Mouse (Mus musculus): ENCODE data around the gene Birc6. TPM values are rescaled to one million over a fixed set of nuclear protein-coding genes. Genes with fewer than 3 reads are reported as not detected.

Birc6 gene
- polyA plus RNA-seq, 1 experiment = 25.5 TPM

GRCm38 (mm10) chr17:74500204-74500603 is 27.9 kb upstream of the Birc6 start:
- H3K4me3 ChIP-seq (ENCODE audit: insufficient read depth, poor library complexity, severe bottlenecking) = no peak overlapping the region
- H3K79me2 ChIP-seq (ENCODE audit: control insufficient read depth, insufficient read depth) = no peaks in the 10 kb centered on the region
- H3K27me3 ChIP-seq (ENCODE audit: control insufficient read depth, insufficient read depth, insufficient read length) = no peaks in the 10 kb centered on the region
- H3ac ChIP-seq (ENCODE audit: control insufficient read depth, insufficient read length, low read depth) = no peak overlapping the region
- no peaks in the 10 kb centered on the region for H3K79me3 ChIP-seq (ENCODE audit: low read depth)
- H3K36me3 ChIP-seq (ENCODE audit: control insufficient read depth, insufficient read depth) = peaks cover 30% of the 10 kb centered on the region
- TF ChIP-seq MYOD1 (IDR thresholded peaks at IDR 0.05; ENCODE audit: control insufficient read depth, insufficient read length, low read depth) (no peak), CEBPB (IDR thresholded peaks at IDR 0.05; ENCODE audit: low read depth) (no peak), MYOG (IDR thresholded peaks at IDR 0.05; ENCODE audit: control insufficient read depth, extremely low read depth, insufficient read length) (no peak), FOSL1 (IDR thresholded peaks at IDR 0.05; ENCODE audit: insufficient read depth, low read length, poor library complexity, severe bottlenecking) (no peak), USF1 (IDR thresholded peaks at IDR 0.05; ENCODE audit: low read depth) (no peak), CTCF (IDR thresholded peaks at IDR 0.05; ENCODE audit: control insufficient read depth, insufficient read depth, insufficient read length) (no peak), MAX (IDR thresholded peaks at IDR 0.05) (no peak)

- H3K79me2 ChIP-seq (ENCODE audit: control insufficient read depth, insufficient read depth) = no peaks in the 10 kb centered on the region
- H3ac ChIP-seq (ENCODE audit: control insufficient read depth, insufficient read length, low read depth) = no peak overlapping the region
- H3K4me3 ChIP-seq (ENCODE audit: insufficient read depth, poor library complexity, severe bottlenecking) = no peak overlapping the region
- H3K79me3 ChIP-seq (ENCODE audit: low read depth) = no peaks in the 10 kb centered on the region
- no peaks in the 10 kb centered on the region for H3K27me3 ChIP-seq (ENCODE audit: control insufficient read depth, insufficient read depth, insufficient read length)
- TF ChIP-seq MAX (IDR thresholded peaks at IDR 0.05) = no peak
- peaks cover 23% of the 10 kb centered on the region for H3K36me3 ChIP-seq (ENCODE audit: control insufficient read depth, insufficient read depth)
These were observed 27.0 kb upstream of the Birc6 start for GRCm38 (mm10) chr17:74501085-74501484.

DNA sequence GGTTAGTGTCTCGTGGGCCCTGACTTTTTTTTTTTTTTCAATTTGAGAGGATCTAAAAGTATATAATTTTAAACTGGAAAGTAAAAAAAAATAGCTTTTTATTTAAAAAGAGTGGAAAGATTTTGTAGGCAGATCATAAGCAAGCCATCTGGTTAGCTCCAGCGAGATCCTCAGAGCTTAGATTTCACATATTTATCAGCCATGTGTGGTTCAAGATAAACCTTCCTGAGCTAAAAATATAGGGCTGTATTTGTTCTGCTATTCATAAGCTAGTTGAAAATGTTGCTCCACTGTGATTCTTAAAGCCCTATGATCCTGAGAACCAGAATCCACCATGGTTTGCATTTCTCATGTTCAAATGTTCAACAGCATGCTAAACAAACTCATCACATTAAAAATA is 20.2 kb upstream of the Birc6 start:
- H3K27me3 ChIP-seq (ENCODE audit: control insufficient read depth, insufficient read depth, insufficient read length) = no peaks in the 10 kb centered on the region
- H3K36me3 ChIP-seq (ENCODE audit: control insufficient read depth, insufficient read depth) = no peaks in the 10 kb centered on the region
- H3K79me3 ChIP-seq (ENCODE audit: low read depth) = no peaks in the 10 kb centered on the region
- no peak overlapping the region for H3ac ChIP-seq (ENCODE audit: control insufficient read depth, insufficient read length, low read depth)
- H3K79me2 ChIP-seq (ENCODE audit: control insufficient read depth, insufficient read depth) = no peaks in the 10 kb centered on the region
- no peak overlapping the region for H3K4me3 ChIP-seq (ENCODE audit: insufficient read depth, poor library complexity, severe bottlenecking)
- TF ChIP-seq CTCF (IDR thresholded peaks at IDR 0.05; ENCODE audit: control insufficient read depth, insufficient read depth, insufficient read length) = no peak
- no peak for TF ChIP-seq CEBPB (IDR thresholded peaks at IDR 0.05; ENCODE audit: low read depth)
- TF ChIP-seq FOSL1 (IDR thresholded peaks at IDR 0.05; ENCODE audit: insufficient read depth, low read length, poor library complexity, severe bottlenecking) = no peak
- TF ChIP-seq MYOD1 (IDR thresholded peaks at IDR 0.05; ENCODE audit: control insufficient read depth, insufficient read length, low read depth) = no peak
- TF ChIP-seq MYOG (IDR thresholded peaks at IDR 0.05; ENCODE audit: control insufficient read depth, extremely low read depth, insufficient read length) = no peak
- no peak for TF ChIP-seq USF1 (IDR thresholded peaks at IDR 0.05; ENCODE audit: low read depth)
- no peak for TF ChIP-seq MAX (IDR thresholded peaks at IDR 0.05)

DNA sequence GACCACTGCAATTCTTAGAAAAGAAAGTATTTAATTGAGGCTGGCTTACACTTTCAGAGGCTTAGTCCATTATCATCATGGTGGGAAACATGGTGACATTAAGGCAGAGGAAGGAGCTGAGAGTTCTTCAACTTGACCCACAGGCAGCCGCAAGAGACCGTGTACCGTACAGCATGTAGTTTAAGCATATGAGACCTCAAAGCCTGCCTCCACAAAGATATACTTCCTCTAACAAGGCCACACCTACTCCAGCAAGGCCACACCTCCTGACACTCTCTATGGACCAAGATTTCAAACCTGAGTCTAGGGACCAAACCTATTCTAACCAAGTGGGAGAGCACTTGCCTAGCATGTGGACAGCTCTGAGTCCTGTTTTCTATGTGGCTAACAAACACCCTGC is 19.5 kb upstream of the Birc6 start:
- no peaks in the 10 kb centered on the region for H3K79me2 ChIP-seq (ENCODE audit: control insufficient read depth, insufficient read depth)
- H3ac ChIP-seq (ENCODE audit: control insufficient read depth, insufficient read length, low read depth) = no peak overlapping the region
- no peaks in the 10 kb centered on the region for H3K27me3 ChIP-seq (ENCODE audit: control insufficient read depth, insufficient read depth, insufficient read length)
- TF ChIP-seq FOSL1 (IDR thresholded peaks at IDR 0.05; ENCODE audit: insufficient read depth, low read length, poor library complexity, severe bottlenecking) = no peak
- TF ChIP-seq CEBPB (IDR thresholded peaks at IDR 0.05; ENCODE audit: low read depth) = no peak
- no peak for TF ChIP-seq MAX (IDR thresholded peaks at IDR 0.05)
- no peak for TF ChIP-seq MYOG (IDR thresholded peaks at IDR 0.05; ENCODE audit: control insufficient read depth, extremely low read depth, insufficient read length)
- no peak for TF ChIP-seq CTCF (IDR thresholded peaks at IDR 0.05; ENCODE audit: control insufficient read depth, insufficient read depth, insufficient read length)
- TF ChIP-seq USF1 (IDR thresholded peaks at IDR 0.05; ENCODE audit: low read depth) = no peak
- TF ChIP-seq MYOD1 (IDR thresholded peaks at IDR 0.05; ENCODE audit: control insufficient read depth, insufficient read length, low read depth) = no peak
- H3K4me3 ChIP-seq (ENCODE audit: insufficient read depth, poor library complexity, severe bottlenecking) = no peak overlapping the region
- no peaks in the 10 kb centered on the region for H3K36me3 ChIP-seq (ENCODE audit: control insufficient read depth, insufficient read depth)
- no peaks in the 10 kb centered on the region for H3K79me3 ChIP-seq (ENCODE audit: low read depth)

- Histone ChIP-seq H3K36me3 (ENCODE audit: control insufficient read depth, insufficient read depth) (no peaks in the 10 kb centered on the region), H3K79me2 (ENCODE audit: control insufficient read depth, insufficient read depth) (no peaks in the 10 kb centered on the region), H3K4me3 (ENCODE audit: insufficient read depth, poor library complexity, severe bottlenecking) (no peak overlapping the region), H3ac (ENCODE audit: control insufficient read depth, insufficient read length, low read depth) (no peak overlapping the region), H3K27me3 (ENCODE audit: control insufficient read depth, insufficient read depth, insufficient read length) (no peaks in the 10 kb centered on the region), H3K79me3 (ENCODE audit: low read depth) (no peaks in the 10 kb centered on the region)
- TF ChIP-seq USF1 (IDR thresholded peaks at IDR 0.05; ENCODE audit: low read depth) (no peak), MYOD1 (IDR thresholded peaks at IDR 0.05; ENCODE audit: control insufficient read depth, insufficient read length, low read depth) (peak; percentile 90)
These were observed 15.8 kb upstream of the Birc6 start for GRCm38 (mm10) chr17:74512308-74512707.

GRCm38 (mm10) chr17:74522797-74523723 is 5.0 kb upstream of the Birc6 start:
- Histone ChIP-seq H3K27me3 (ENCODE audit: control insufficient read depth, insufficient read depth, insufficient read length) (no peaks in the 10 kb centered on the region), H3ac (ENCODE audit: control insufficient read depth, insufficient read length, low read depth) (no peak overlapping the region), H3K79me3 (ENCODE audit: low read depth) (no peaks in the 10 kb centered on the region), H3K79me2 (ENCODE audit: control insufficient read depth, insufficient read depth) (no peaks in the 10 kb centered on the region), H3K36me3 (ENCODE audit: control insufficient read depth, insufficient read depth) (no peaks in the 10 kb centered on the region), H3K4me3 (ENCODE audit: insufficient read depth, poor library complexity, severe bottlenecking) (no peak overlapping the region)
- TF ChIP-seq CEBPB (IDR thresholded peaks at IDR 0.05; ENCODE audit: low read depth) = peak; percentile 99
- TF ChIP-seq FOSL1 (IDR thresholded peaks at IDR 0.05; ENCODE audit: insufficient read depth, low read length, poor library complexity, severe bottlenecking) = peak; percentile 93
- no peak for TF ChIP-seq USF1 (IDR thresholded peaks at IDR 0.05; ENCODE audit: low read depth)
- peak; percentile 23 for TF ChIP-seq MAX (IDR thresholded peaks at IDR 0.05)
- TF ChIP-seq MYOD1 (IDR thresholded peaks at IDR 0.05; ENCODE audit: control insufficient read depth, insufficient read length, low read depth) = no peak
- no peak for TF ChIP-seq CTCF (IDR thresholded peaks at IDR 0.05; ENCODE audit: control insufficient read depth, insufficient read depth, insufficient read length)
